Mouse (Mus musculus): ENCODE measurements around the gene Vmn1r228. TPM values are rescaled to one million over a fixed set of nuclear protein-coding genes. Genes with fewer than 3 reads are reported as not detected.

Gene Vmn1r228
- polyA plus RNA-seq (2016; fragmentation: Nextera tagmentation; extraction: Ambion mirVana) = not detected in 2 replicates

DNA sequence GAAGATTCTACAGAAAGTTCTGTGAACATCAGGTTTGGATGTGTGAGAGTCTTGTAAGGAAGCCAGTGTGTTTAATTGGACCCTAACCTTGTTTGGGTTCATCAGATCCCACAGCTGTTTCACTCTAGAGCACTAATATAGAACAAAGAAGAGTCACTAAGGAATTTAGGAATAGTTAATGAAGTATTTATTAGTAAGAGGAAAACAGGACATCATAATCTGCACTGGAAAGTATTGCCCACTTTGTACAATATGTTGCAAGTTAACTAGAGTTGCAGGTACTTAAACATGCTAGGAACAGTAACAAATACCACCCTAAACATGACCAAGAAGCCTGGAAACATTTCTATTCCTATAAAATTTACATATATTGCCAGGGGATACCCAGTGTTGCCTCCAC, at the start of gene Vmn1r228:
Gene Vmn1r228, minus strand, starts transcription at position 101 of the 400 bp plus-strand sequence.
- Histone ChIP-seq H3K4me3 (no peak within 1 kb of the TSS), H3K27me3 (no peaks in the 10 kb centered on the region), H3K9me3 (peaks cover 9% of the 10 kb centered on the region; the same call in 1 of the 2 replicates), H3K36me3 (no peaks in the 10 kb centered on the region), H3K27ac (replicated peaks) (no peak within 1 kb of the TSS), H3K4me2 (replicated peaks) (no peak within 1 kb of the TSS), H3K4me1 (no peaks in the 10 kb centered on the region), H3K9ac (replicated peaks) (no peak within 1 kb of the TSS)
- no peak for ATAC-seq (ENCODE audit: low FRiP score, low read depth)

DNA sequence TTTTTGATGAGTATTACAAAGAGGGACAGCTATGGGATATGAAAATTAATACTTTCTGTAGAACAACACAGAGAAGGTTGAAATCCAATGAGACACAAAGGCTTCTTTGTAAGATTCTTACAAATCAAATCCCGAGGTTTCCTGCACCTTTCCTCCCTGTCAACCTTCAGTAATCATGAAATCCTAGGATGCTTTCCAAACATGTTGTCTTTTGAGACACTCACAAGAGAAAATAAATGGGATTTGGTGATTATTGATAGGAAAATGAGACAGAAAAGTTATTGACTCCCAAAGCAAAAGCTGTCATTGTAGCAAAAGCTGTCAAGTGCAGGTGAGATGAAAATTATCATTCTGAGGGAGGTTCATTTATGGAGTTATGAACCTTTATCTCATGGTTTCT, 25.3 kb upstream of the Vmn1r228 start, which contains the start of gene Vmn1r229:
Gene Vmn1r229, plus strand, starts transcription at position 301 of the 400 bp plus-strand sequence.
- ATAC-seq (ENCODE audit: low FRiP score, low read depth) = no peak
- Histone ChIP-seq H3K9me3 (peaks cover 21% of the 10 kb centered on the region), H3K4me3 (no peak within 1 kb of the TSS), H3K36me3 (no peaks in the 10 kb centered on the region), H3K9ac (replicated peaks) (no peak within 1 kb of the TSS), H3K4me2 (replicated peaks) (no peak within 1 kb of the TSS), H3K27ac (replicated peaks) (no peak within 1 kb of the TSS), H3K4me1 (no peaks in the 10 kb centered on the region), H3K27me3 (no peaks in the 10 kb centered on the region)
- WGBS = 66% methylated on average over 1 of the region's 1 CpGs

- Histone ChIP-seq H3K9me3 (0 out of 2 replicates have a peak, but pooled peaks cover 3% of the 10 kb centered on the region), H3K4me3 (no peak within 1 kb of the TSS), H3K27ac (replicated peaks) (no peak within 1 kb of the TSS), H3K4me1 (no peaks in the 10 kb centered on the region), H3K36me3 (no peaks in the 10 kb centered on the region), H3K4me2 (replicated peaks) (no peak within 1 kb of the TSS), H3K9ac (replicated peaks) (no peak within 1 kb of the TSS), H3K27me3 (no peaks in the 10 kb centered on the region)
- 36% methylated on average over 1 of the region's 1 CpGs for whole genome bisulfite sequencing
- no peak for ATAC-seq (ENCODE audit: low FRiP score, low read depth)
Observed at GRCm38 (mm10) chr17:20729543-20729942, 56.4 kb downstream of the Vmn1r228 start, which contains the start of gene Vmn1r227. Vmn1r227 (plus strand) TSS chr17:20729843.

Other genes starting within 250 kb of the Vmn1r228 start
- not detected in 2 replicates for gene Vmn2r109, start 221.4 kb downstream of the Vmn1r228 start, polyA plus RNA-seq (2016; fragmentation: Nextera tagmentation; extraction: Ambion mirVana)
- 0.05 TPM in 2 replicates for gene Vmn2r110, start 189.7 kb downstream of the Vmn1r228 start, polyA plus RNA-seq (2016; fragmentation: Nextera tagmentation; extraction: Ambion mirVana)
- not detected in 2 replicates for gene Fpr-rs3, start 161.3 kb downstream of the Vmn1r228 start, polyA plus RNA-seq (2016; fragmentation: Nextera tagmentation; extraction: Ambion mirVana)
- not detected in 2 replicates for gene Vmn1r226, start 103.3 kb downstream of the Vmn1r228 start, polyA plus RNA-seq (2016; fragmentation: Nextera tagmentation; extraction: Ambion mirVana)
- gene Vmn1r227, start 56.3 kb downstream of the Vmn1r228 start, polyA plus RNA-seq (2016; fragmentation: Nextera tagmentation; extraction: Ambion mirVana) = not detected in 2 replicates
- 0.01 TPM in 1 of 2 replicates, not detected in the other for gene Vmn1r229, start 25.4 kb upstream of the Vmn1r228 start, polyA plus RNA-seq (2016; fragmentation: Nextera tagmentation; extraction: Ambion mirVana)
- not detected in 2 replicates for gene Vmn1r230, start 54.3 kb upstream of the Vmn1r228 start, polyA plus RNA-seq (2016; fragmentation: Nextera tagmentation; extraction: Ambion mirVana)
- not detected in 2 replicates for gene Vmn1r231, start 118.9 kb upstream of the Vmn1r228 start, polyA plus RNA-seq (2016; fragmentation: Nextera tagmentation; extraction: Ambion mirVana)
- not detected in 2 replicates for gene Vmn1r232, start 133.6 kb upstream of the Vmn1r228 start, polyA plus RNA-seq (2016; fragmentation: Nextera tagmentation; extraction: Ambion mirVana)
- 500 and 541 TPM in 2 replicates for gene Ppp2r1a, start 159.2 kb upstream of the Vmn1r228 start, polyA plus RNA-seq (2016; fragmentation: Nextera tagmentation; extraction: Ambion mirVana)
- not detected in 2 replicates for gene Vmn1r233, start 210.3 kb upstream of the Vmn1r228 start, polyA plus RNA-seq (2016; fragmentation: Nextera tagmentation; extraction: Ambion mirVana)
- gene Zfp160, start 222.7 kb upstream of the Vmn1r228 start, polyA plus RNA-seq (2016; fragmentation: Nextera tagmentation; extraction: Ambion mirVana) = 19.0 and 21.3 TPM in 2 replicates